Mouse (Mus musculus) brain, embryonic 14.5 days (tissue): ENCODE data around the gene Plekho2.

Source experiments
- CTCF ChIP-seq: fragments of 200-500 bp; IDR thresholded peaks from 2 replicates; pipeline ENCODE4 v1.5.1; 2012; ENCODE audit warnings: inconsistent platforms, mild to moderate bottlenecking, moderate library complexity, borderline replicate concordance; ENCODE audit not compliant: insufficient read depth, insufficient read length; ENCODE audit errors: extremely low read depth
- POLR2A ChIP-seq: fragments of 200-500 bp; IDR thresholded peaks from 2 replicates; pipeline ENCODE4 v1.6.1; 2012; ENCODE audit warnings: mild to moderate bottlenecking, inconsistent platforms, borderline replicate concordance; ENCODE audit not compliant: poor library complexity, insufficient read depth, insufficient read length, severe bottlenecking; ENCODE audit errors: extremely low read depth

GRCm38 (mm10) chr9:65629025-65629766 lies 49.4 kb upstream of the Plekho2 start, which contains the start of gene Rbpms2:
- TF ChIP-seq POLR2A, result no peak
- no peak for TF ChIP-seq CTCF
